Mouse (Mus musculus) adrenal gland, postnatal 10 days (tissue): ENCODE measurements around the gene 4921530L21Rik. TPM values are rescaled to one million over a fixed set of nuclear protein-coding genes. Genes with fewer than 3 reads are reported as not detected.

Source experiments
- DNase-seq: peaks from one replicate; pipeline ENCODE4 v3.0.0; 2021; ENCODE audit warnings: mixed read lengths
- long read RNA-seq, 2 experiments: library from polyadenylated mRNA; stranded (forward); transcript quantifications; one replicate each; pipeline ENCODE4 v2.0.0; 2021
- total RNA-seq, 2 experiments: library from RNA; stranded (reverse); gene quantifications; 2 replicates each; pipeline ENCODE4 v1.2.3; 2021

Gene 4921530L21Rik
- not detected for total RNA-seq
- long read RNA-seq, experiment 1, result 0 reads
- long read RNA-seq, experiment 2, result 0 reads

DNA sequence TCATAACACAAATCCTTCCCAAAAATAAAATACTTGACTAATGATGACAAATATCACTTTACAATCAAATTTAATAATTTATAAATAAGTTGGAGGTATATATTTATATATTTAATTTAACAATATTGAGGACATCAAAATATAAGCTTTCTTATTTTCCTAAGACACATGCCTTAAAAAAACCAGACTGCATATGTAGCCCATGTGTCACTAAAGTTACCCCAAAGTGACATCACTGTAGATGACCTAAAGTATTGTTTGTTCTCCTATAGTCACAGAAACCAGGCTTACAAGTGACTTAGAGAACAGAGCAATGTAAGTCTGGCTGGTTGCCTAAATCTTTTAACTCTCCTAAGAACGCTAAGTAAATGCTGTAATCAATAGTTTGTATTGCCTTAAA, at the start of gene 4921530L21Rik:
4921530L21Rik (plus strand) TSS at position 301 of the 400 bp plus-strand sequence.
- no peak for DNase-seq

- DNase-seq, result no peak
Measured at GRCm38 (mm10) chr14:95833866-95834265, 47.2 kb upstream of the 4921530L21Rik start.

- no peak for DNase-seq
Measured at GRCm38 (mm10) chr14:95862981-95863380, 18.1 kb upstream of the 4921530L21Rik start.

DNA sequence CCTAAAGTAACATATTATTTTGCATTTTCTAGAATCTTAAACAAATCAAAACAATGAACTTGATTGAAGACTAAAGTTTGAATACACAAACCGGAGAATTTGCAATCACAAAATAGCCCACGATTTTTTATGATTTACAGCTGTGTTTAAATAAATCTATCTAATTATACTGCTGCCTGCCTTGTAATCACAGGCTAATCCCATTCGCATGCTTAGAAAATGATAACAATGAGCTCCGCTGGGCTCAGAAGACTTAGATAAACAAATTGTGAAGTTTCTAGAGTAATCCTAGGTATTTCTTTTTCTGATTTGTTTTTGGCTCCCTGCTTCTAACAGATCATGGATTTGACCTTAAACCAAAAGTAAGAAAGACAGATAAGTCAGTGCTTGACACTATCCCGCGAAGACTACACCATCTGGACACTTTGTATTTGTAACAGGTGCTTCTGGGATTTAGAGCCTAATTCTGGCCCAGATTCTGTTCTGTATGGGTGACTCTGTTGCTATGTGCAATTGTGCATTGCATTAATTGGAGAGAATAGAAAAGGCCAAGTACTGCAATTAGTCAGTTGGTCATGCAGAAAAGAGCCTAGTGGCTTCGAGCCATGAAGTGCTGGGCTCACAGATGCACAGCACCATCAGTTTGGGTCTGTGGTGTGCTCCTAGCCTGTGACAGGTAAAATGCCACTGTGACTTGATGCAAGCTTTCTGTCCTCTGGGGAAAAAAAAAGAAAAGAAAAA, 15.2 kb upstream of the 4921530L21Rik start:
- DNase-seq, result no peak

DNA sequence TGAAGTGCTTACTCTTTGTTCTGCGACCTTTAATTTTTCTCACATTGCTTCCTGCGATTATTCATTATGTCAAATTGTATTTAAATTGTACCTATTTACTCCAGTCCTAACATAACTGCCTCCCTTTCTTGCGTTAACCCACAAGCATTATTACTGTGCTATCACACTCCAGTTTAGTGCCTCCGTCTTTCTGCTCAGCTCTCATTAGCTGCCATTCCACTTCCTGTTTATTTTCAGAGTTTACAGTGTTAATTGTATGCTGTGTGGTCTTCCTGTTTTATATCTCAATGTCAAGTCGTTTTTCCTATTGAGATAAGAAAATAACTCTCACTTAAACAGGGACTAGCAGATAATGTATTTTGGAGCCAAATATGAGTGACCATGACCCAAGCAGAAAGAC, 9.0 kb upstream of the 4921530L21Rik start:
- DNase-seq, result no peak

DNA sequence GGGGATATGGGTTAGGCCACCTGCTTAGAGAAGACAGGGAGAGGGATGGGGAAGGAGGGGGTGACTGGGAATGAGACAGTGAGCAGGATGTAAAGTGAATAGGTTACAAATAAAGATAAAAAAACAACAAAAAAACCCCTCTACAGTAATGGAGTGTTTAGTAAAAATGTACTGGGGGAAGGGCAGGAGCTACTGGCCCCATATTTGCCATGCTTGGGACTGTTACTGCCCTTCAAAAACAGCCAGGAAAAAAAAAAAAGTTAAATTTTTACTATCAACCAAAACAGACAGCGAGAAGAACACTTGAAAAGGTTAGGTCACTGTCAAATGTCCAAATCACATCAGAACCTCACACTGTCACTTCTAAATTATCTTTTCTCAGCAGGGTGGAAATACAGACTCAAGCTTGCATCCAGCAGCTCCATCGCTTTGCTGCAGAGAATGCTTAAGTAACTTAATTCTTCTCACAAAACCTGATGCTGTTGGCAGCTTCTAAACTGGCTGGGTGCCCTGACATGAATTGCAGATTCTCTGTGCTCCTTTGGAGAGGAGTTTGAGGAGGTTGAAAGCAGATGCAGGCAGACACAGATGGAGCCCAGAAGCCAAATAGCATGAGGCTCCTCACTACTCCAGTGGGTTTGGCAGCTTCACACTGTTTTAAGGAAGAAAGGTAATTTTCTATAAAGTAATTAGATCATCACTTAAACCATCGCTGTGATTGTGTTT, 4.1 kb upstream of the 4921530L21Rik start:
- peak; percentile 2 for DNase-seq

DNA sequence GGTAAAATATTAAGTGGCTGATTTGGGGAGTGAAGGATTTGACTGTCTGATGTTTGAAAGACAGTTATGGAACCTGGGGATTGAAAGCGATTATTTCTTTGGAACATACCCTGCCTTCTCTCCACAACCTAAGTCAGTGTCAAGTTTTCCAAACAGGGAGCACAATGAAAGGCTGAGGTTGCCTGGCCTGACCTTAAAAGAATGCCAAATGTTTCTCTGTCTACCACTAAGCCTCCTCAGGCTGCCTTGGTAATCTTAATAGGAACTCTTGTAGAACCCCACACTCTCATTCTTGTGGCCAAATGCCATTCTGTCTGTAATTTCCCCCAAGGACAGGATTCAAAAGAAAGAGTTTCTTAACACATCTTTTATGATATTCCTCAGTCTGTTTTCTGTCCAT, 3.5 kb upstream of the 4921530L21Rik start:
- no peak for DNase-seq

- DNase-seq, result no peak
Measured at GRCm38 (mm10) chr14:95899458-95899857, 18.4 kb downstream of the 4921530L21Rik start.

- DNase-seq, result no peak
Measured at GRCm38 (mm10) chr14:95904591-95905095, 23.6 kb downstream of the 4921530L21Rik start.

- no peak for DNase-seq
Measured at GRCm38 (mm10) chr14:95913293-95913692, 32.2 kb downstream of the 4921530L21Rik start.

GRCm38 (mm10) chr14:95926742-95927141, 45.7 kb downstream of the 4921530L21Rik start:
- no peak for DNase-seq

DNA sequence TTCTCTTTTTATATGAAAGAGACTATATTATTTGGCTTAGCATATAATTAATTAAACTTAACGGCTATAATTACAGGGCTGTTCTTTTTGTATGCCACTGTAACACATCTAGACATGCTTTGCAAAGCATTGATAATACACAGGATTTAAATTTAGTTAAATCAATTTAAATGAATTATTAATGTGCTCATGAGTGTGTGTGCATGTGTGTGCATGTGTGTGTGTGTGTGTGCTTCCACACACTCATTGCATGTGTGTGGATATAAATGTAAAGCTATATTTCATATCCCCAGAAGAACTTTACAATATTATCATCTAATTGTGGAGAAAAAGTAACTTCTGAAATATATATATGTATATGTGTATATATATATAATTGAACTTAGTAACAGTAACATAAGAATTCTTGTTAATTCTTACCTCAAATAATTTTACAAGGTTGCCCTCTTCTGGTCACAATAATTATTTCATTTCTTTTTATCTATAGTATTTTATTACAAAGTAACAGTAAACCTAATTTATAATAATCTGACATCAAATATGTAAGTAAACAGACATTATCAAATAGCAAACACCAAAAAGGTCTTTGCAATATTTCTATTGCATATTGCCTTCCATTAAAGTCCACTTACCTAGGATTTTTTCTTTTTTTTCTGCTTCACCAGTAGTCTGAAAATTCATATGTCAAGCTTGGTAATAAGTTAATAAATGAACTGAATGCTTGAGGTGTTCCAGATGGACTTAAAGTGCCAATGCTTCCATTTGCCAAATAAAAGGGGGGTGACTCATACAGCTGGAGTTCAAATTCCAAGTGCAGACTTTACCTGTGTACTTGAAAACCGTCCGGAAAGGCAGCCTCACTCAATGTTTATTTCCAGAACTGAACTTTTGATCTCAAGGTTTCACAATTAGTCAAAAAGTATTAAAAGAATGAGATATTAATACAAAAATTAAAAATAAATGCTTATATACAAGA, 47.0 kb downstream of the 4921530L21Rik start:
- DNase-seq, result no peak
